Mouse (Mus musculus) Muller cell, postnatal 12 days (primary cell): ENCODE data around the gene Hook1.
A peak's percentile ranks its signal among the peaks of the same experiment; 100 is the strongest.
"Not testable (repeated sequence)": the region's sequence is repeated elsewhere in the genome, so short reads cannot be mapped to it uniquely, and the experiment has no call there.

ENCODE experiments used
- DNase-seq: peaks from one replicate; pipeline ENCODE4 v3.0.0-alpha.2; 2015; ENCODE audit errors: inconsistent ontology term

Hook1 gene

DNA sequence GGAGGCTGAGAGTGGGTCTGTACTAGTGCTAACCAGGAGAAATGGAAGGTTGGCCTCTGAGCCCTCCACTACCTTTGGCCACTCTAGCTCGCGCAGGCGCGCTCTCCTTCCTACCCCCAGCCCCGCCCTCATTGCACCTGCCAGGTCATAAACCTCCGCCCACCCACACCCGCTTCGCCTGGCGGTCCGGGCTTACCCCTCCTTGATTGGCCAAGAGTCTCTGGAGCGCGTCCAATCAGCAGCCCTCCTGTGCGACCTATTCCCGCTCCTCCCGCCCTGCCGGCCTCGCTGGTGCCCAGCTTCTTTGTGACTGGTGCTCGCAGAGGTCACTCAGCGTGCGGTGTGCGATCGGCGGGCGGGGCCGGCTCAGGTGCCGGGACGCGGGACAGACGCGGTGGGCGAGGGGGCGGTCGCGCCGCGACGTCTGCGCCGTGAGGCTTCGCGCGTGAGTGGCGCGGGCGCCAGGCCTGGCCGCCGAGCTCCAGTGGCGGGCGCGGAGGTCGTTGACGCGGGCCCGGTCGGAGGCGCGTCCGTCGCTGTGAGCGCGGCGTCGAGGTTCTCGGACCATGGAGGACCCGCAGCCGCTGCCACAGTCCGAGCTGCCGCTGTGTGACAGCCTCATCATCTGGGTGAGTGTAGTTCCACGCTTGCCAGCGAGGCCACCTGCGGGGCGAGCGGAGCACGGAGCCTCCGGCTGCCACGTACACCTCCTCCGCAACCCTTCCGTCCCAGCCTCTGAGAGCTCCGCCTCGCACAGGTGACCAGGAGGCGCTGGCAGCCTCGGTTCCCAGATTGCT lies at the start of gene Hook1:
Hook1 (plus strand) TSS at position 313 of the 797 bp plus-strand sequence.
- DNase-seq, result peak; percentile 98

DNA sequence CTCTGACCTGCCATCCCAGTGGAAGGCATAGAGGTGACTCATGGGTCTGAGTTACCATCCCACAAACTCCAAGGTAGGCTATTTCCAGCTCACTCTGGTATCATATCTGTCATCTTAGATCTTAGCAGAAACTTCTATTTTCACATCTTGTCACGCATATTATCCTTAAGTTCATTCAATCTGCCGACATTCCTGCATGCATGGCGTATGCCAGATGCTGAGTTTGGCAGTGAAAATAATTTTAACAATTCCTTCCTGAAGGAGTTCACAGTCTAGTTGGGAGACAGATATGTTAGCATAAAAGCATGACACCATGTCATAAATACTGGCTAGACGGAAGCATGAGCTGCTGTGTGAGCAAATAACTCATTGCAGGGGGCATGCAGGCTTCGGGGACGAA lies 49.3 kb upstream of the Hook1 start:
- DNase-seq, result no peak

GRCm38 (mm10) chr4:95920448-95920847 lies 46.6 kb upstream of the Hook1 start:
- DNase-seq, result no peak

- peak; percentile 72 for DNase-seq
These were observed 42.5 kb upstream of the Hook1 start for GRCm38 (mm10) chr4:95924210-95925184.

DNA sequence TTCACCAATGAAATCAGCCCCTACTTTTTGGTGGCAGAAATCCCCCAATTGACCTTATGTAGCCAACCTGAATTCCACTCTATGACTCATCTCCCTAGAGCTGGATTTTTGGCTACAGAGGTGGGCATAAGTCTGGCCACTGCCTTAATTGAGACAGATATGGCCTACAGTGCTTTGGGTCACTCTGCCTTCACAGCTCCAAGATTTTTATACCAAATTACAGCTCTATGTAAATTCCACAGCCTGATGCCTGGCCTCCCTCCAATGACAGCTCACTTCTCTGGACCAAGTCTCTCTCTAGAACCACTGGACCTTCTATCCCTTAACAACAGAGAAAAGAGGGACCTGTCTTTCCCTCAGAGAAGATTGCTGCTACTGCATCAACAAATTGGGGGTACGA lies 38.2 kb upstream of the Hook1 start:
- DNase-seq, result peak; percentile 82

DNA sequence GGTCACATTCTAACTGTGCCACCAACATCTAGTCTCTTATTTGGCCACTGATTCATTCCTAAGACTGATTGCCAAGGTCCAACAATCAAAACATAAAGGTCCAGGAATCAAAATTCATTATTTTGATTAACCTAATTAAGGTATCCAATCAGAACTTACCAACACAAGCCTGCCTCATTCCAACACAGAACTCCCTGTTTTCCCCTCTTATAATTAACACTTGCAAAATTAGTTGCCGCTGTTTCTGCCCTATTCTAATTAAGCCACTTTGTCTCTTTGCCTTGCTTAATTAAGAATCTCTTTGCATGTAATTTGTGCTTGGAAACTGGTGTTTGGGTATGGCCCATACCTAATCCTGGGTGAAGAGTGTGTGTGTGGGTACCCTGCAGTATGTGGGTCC lies 37.1 kb upstream of the Hook1 start:
- peak; percentile 64 for DNase-seq

- DNase-seq, result peak; percentile 82
These were observed 35.7 kb upstream of the Hook1 start for GRCm38 (mm10) chr4:95931331-95931730.

- DNase-seq, result no peak
These were observed 33.2 kb upstream of the Hook1 start for GRCm38 (mm10) chr4:95933801-95934356.

DNA sequence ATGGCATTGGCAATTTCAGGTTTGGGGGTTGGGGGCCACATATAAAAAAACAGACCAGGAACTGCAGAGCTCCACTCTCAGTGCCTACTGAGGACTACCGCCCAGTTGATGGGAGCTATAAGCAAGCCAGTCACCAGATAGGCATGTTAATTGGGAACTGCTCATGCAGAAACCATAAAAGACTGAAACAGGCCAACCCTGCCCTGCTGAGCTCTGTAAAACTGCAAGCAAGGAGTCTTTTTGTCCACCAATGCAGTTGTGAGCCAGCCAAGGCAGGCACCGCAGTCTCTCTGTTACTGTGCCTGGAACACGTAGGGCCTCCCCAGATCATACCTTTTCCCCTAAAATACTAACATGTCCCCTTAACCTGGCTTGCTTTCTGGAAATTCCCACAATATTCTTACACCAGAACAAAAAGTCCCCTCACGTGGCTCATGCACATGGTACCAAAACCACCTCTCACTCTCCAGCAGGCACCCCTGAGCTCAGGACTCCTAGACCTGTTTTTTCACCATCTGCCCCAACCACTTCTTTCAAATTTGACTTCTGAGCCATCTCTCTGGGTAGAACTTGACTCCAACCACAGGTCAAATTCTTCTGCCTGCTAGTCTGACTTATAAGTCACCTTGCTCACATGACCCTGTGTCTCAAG lies 32.5 kb upstream of the Hook1 start:
- peak; percentile 91 for DNase-seq

DNA sequence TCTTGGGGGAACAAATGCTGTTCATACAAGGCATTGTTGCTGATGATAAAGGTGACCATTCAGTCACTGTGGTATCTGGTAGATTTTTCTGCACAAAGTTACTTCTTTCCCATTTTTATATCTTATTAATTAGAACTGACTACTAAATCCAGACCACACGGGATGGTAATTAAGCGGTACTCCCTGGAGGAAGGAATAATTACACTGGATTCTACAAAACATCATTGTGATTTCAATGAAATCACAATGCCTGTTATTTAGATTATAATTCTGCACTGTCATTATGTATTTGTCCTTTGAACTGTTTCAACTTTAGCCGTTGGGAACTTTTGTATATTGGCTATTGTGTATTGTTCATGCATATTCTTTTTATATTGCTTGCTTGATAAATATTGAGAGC lies 28.3 kb upstream of the Hook1 start:
- DNase-seq, result peak; percentile 55

DNA sequence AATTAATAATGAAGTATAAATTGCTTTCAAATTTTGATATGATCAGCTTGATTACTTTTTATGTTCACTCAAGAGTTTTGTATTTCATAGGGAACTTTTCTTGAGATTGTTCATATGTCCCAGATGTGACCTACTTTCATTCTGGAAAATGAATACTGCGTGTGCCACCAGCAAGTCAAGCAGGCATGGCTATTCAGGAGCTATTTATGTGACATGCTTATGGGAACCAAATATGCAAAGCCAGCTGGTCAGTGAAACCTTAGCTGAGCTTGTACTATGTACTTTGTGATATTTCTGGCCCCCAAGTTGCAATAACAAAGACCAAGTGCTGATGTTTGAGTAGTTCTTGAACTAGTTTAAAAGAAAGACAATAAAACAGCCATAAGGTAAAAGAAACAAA lies 19.1 kb upstream of the Hook1 start:
- DNase-seq, result no peak

DNA sequence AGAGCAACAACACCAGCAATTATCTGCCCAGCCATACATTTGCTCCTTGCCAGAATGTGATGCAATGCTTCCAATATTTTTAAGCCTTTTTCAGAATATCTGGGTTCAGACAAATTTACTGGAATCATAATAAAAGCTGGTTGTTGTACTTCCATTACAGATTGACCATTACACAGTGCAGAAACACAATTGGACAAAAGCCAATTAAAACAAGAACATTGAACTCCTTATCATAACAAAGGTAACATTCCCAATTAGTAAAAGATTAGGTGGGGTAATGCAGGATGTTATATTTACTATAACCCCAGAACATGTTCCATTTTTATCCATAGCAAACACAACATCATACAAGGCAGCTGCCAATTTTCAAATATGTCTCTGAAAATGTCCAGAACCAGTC lies 13.7 kb upstream of the Hook1 start:
- DNase-seq, result no peak

DNA sequence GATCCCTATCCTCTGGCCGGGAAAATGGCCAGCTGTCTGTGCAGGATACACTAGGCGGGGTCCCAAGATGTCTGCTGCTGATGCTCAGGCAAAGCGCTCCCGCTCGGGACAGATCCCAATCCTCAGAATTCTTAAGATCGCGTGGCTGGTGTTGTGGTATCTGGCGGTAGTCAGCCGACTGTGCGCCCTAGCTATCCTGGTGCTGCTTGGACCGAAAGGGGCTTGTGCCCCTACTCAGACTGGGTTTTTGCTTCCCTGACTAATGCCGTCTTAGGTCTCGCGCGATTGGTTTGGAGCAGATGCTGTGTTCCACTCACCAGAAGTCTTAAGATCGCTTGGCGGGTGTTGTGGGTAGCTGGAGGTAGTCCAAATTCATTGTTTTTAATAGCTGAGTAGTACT lies 15.2 kb downstream of the Hook1 start:
- not testable (repeated sequence) for DNase-seq

GRCm38 (mm10) chr4:96016875-96017274 lies 49.8 kb downstream of the Hook1 start:
- DNase-seq, result no peak

DNA sequence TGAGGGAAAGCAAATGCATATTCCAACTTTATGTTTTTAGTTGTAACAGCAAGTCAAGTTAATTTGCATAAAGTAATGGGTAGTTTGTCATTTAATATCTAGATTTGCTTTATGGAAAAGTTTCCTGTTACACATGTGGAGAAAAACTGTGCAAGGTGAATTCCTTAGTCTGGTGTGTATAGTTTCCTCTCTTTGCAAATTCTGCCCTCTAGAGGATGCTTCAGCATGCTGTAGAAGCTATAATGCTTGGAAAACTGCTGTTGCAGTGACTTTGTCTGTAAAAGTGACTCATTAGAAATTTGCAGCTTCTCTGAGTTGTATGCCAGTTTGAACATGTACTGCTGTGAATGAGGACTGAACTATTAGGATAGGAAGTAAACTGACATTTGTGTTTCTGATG lies 55.8 kb downstream of the Hook1 start:
- peak; percentile 36 for DNase-seq

GRCm38 (mm10) chr4:96028412-96028811 lies 61.4 kb downstream of the Hook1 start:
- DNase-seq, result peak; percentile 95

GRCm38 (mm10) chr4:96060106-96060505 lies 93.1 kb downstream of the Hook1 start:
- no peak for DNase-seq

- no peak for DNase-seq
These were observed 95.0 kb downstream of the Hook1 start for GRCm38 (mm10) chr4:96062045-96062444.
